Mouse (Mus musculus): ENCODE measurements at regions not wholly inside any gene's neighbourhood (a gene's known extent, or its start where the extent isn't known, plus 50 kb on each side); places are given as distances from the start of the nearest gene placed in this dataset.

GRCm38 (mm10) chr16:91156506-91156905 lies 61.6 kb upstream of the 4932438H23Rik start:
- no peak for DNase-seq

- DNase-seq: peak; percentile 48
Observed at GRCm38 (mm10) chr16:91160679-91161078, 64.6 kb upstream of the Olig2 start.

DNA sequence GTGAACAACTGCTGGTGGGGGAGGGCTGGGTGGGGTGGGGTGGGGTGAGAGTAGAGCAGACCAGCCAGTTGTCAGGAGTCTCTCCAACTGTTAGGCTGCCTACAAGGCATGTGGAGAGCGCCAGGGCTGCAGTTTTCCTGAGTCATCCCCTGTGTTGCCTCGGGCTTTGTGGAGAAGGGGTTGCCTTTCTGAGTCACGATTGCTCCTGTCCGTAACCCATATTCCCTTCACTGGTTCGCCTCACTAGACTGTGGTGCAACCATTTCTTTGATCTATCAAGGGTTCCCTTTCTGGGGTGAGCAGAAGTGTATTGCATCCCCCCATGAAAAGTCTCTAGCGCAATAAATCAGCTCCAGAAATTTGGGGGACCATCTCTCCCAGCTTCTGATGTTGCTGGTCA lies 63.6 kb upstream of the Olig2 start:
- no peak for DNase-seq

- no peak for DNase-seq
Observed at GRCm38 (mm10) chr16:91162381-91162780, 62.9 kb upstream of the Olig2 start.

DNA sequence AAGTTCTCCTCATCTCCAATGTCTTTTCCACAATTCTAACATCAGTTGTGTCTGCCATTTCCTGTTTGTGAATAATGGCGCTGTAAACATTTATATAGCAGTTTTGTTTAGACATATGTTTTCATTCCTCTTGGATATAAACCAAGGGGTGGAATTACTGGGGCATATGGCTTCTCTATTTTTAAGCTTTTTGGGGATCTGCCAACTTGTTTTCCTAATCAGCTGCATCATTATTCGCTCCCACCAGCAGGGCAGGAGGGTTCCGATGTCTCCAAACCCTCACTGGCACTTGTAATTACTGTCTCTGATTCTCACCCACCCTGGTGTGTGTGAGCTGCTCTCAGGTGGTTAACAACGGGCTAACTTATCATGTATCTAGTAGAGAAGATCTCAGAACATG lies 59.4 kb upstream of the Olig2 start:
- DNase-seq: no peak

- DNase-seq: peak; percentile 38
Observed at GRCm38 (mm10) chr16:91166866-91167265, 58.4 kb upstream of the Olig2 start.

DNA sequence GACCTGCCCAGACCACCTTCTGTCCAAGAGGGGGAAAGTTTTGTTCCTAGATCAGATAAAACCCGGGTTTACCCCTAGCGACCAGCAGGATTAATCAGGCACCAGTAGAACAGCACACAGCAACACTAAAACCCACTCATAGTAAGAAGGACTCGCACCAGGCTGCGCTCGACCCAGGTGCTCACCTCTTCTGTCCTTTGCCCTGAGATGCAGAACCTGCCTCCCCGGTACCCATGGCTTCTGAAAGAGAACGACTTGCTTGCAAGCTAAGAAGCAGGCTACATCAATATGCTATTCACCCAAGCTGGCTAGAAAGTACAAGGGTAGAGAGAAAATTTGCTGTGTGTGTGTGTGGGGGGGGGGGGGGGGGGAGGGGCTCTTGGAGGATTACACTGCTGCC lies 56.9 kb upstream of the Olig2 start:
- no peak for DNase-seq

GRCm38 (mm10) chr16:91169829-91170228 lies 55.4 kb upstream of the Olig2 start:
- peak; percentile 23 for DNase-seq

DNA sequence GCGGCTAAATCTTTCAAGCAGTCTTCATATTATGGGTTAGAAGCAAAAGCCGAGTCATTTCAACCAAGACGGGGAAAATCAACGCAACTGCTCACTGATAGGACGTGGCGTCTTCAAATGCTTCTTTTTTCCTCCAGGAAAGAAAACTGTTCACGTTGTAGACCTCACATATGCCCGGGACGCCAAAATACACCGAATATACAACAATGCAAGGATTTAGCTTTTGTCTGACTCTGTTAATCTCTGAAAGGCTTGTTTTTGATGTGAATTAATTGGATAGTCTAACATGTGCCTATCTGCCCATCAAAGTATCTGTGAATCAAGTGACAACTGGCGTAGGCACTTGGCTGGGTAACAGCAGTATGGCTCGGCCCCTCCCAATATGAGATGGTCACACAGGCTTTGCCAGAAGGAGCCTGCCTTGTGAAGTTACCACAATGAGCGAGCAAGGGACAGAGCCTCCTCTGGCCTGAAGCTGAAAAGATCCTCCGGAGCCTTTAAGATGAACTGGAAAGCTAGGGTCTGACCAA lies 53.3 kb upstream of the Olig2 start:
- DNase-seq: no peak

DNA sequence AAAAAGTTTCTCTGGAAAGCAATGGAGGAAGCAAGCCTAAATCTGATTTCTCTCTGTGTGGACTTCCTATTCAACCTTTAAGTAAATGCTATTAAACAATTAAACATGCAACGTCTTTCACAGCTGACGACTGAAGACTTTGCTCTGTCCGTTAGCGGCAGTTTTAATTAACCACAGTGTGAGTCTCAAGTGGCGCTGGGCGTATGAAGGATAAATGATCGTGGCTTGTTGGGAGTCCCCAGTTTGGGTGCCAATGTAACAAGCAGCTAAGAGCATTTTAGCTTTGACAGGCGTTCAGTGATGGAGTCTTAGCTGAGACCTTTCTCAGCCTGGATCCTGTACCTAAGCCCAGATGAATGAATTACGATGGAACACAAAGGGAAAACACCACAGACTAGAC lies 52.7 kb upstream of the Olig2 start:
- no peak for DNase-seq

DNA sequence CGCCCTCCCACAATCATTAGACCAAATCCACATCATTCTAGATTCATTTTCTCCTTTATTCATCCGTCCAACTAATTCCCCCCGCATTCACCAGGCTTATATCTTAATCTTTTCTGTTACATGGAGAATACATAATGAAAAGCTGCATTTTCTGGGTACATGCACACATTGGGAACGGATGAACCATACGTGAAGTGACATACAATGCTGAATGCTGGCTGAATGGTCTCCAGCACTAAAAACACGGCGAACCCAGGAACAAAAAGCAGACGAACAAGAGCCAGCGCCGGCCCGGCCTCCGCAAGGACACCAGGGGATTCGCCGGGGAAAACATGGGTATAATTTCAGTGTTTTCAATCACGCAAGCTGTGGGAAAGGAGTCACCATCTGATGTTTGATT lies 52.0 kb upstream of the Olig2 start:
- no peak for DNase-seq

- no peak for DNase-seq
Observed at GRCm38 (mm10) chr16:91173870-91174278, 51.4 kb upstream of the Olig2 start.

GRCm38 (mm10) chr16:91174401-91174800 lies 50.9 kb upstream of the Olig2 start:
- DNase-seq: no peak

Measured in adrenal gland, postnatal 14 days (tissue).